In the genomic region with DNA sequence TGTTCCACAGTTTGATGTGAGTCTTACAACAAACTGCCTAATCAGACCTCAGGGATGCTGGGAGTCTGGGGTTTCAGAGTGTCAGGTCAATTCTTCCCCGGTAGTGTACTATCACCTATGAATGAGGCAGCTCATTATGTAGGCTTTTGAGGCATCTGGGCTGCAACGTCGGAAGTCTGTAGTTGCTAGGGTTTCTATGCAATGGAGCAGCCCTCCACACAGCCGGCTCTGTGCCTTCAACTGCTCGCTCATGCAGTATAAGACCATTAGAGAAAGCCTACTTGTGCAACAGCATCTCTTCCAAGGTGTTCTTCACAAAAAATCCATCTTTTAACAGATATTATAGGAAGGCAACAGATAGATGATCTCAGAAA, we compare ENCODE assay signal across 18 mouse cellular contexts.
DNase-seq lines count a peak whose midpoint lies in the region; ATAC-seq lines count a peak whose summit lies in the region.
"Had no signal": no experiment of that assay in that cellular context is flagged by ENCODE, and none has a peak within 500 bp of the region (broad histone marks: within the 10 kb centered on the region; RNA-seq: fewer than 3 reads in every experiment).

No protein-coding gene starts in this region.

- H3K36me3 ChIP-seq in heart, embryonic 12.5 days = no peaks in the 10 kb centered on the region
- H3K36me3 ChIP-seq in hindbrain, embryonic 16.5 days (ENCODE audit: control insufficient read depth, insufficient read depth, low read length) = no peaks in the 10 kb centered on the region
- H3K36me3 ChIP-seq: embryonic facial prominence, embryonic 10.5 days; heart, embryonic 13.5 days had no signal

- 65% methylated on average over 5 of the region's 5 CpGs for WGBS in heart, embryonic 12.5 days
- 11% methylated on average over 5 of the region's 5 CpGs for WGBS in hindbrain, embryonic 16.5 days

- peaks cover 19% of the 10 kb centered on the region for H3K4me1 ChIP-seq in heart, embryonic 12.5 days (replicated peaks)
- H3K4me1 ChIP-seq in hindbrain, embryonic 16.5 days (ENCODE audit: control insufficient read depth, insufficient read depth, low read depth, low read length) = peaks cover 8% of the 10 kb centered on the region
- H3K4me1 ChIP-seq: heart, embryonic 13.5 days had no signal

- ATAC-seq in heart, embryonic 12.5 days (ENCODE audit: insufficient number of reproducible peaks, low FRiP score) = no peak
- 0 out of 2 replicates have a peak, but pooled peaks have one; percentile 50 for ATAC-seq in hindbrain, embryonic 16.5 days
- no peak for ATAC-seq in inflammation-experienced regulatory T-cells, adult 6 months
- ATAC-seq: liver, postnatal 0 days had no signal

- H3K4me3 ChIP-seq in heart, embryonic 12.5 days = no peak overlapping the region
- no peak overlapping the region for H3K4me3 ChIP-seq in hindbrain, embryonic 16.5 days (ENCODE audit: low read length)
- H3K4me3 ChIP-seq: embryonic facial prominence, embryonic 10.5 days; heart, embryonic 13.5 days had no signal

- H3K27me3 ChIP-seq in heart, embryonic 12.5 days (replicated peaks) = no peaks in the 10 kb centered on the region
- H3K27me3 ChIP-seq in hindbrain, embryonic 16.5 days (replicated peaks; ENCODE audit: control insufficient read depth, insufficient read depth, low read length) = no peaks in the 10 kb centered on the region
- H3K27me3 ChIP-seq: heart, embryonic 13.5 days had no signal

- DNase-seq in heart, adult 11 months = peak; percentile 84
- peak; percentile 29 to 43 for DNase-seq in right cerebral cortex, postnatal 10 days (ENCODE audit: low spot score in 2 of 2)
- no peak for DNase-seq in right cerebral cortex, postnatal 14 days
- DNase-seq in cerebellum, adult 11-12 months = no peak
- DNase-seq: adrenal gland, adult 2 months; cerebellum, postnatal 25 days; heart, postnatal 36 days; kidney, adult 11 months; liver; liver, postnatal 0 days; lung, postnatal 14 days had no signal

- H3K27ac ChIP-seq in heart, embryonic 12.5 days (ENCODE audit: poor library complexity, severe bottlenecking) = no peak overlapping the region
- H3K27ac ChIP-seq in hindbrain, embryonic 16.5 days (ENCODE audit: low read depth, low read length) = no peak overlapping the region
- H3K27ac ChIP-seq: embryonic facial prominence, embryonic 10.5 days; heart, embryonic 13.5 days; kidney, postnatal 0 days; stomach, postnatal 0 days had no signal

- H3K9ac ChIP-seq in heart, embryonic 12.5 days = no peak overlapping the region
- H3K9ac ChIP-seq in hindbrain, embryonic 16.5 days (ENCODE audit: low read depth, low read length) = no peak overlapping the region
- H3K9ac ChIP-seq: heart, embryonic 13.5 days; liver, postnatal 0 days had no signal

- H3K9me3 ChIP-seq in heart, embryonic 12.5 days (replicated peaks) = no peaks in the 10 kb centered on the region
- no peaks in the 10 kb centered on the region for H3K9me3 ChIP-seq in hindbrain, embryonic 16.5 days (ENCODE audit: control insufficient read depth, low read length)
- H3K9me3 ChIP-seq: embryonic facial prominence, embryonic 10.5 days; heart, embryonic 13.5 days had no signal

- H3K4me2 ChIP-seq in heart, embryonic 12.5 days = no peak overlapping the region
- H3K4me2 ChIP-seq in hindbrain, embryonic 16.5 days (ENCODE audit: low read length) = no peak overlapping the region
- H3K4me2 ChIP-seq: heart, embryonic 13.5 days had no signal

Comparison
In these comparisons a context has a peak if more than half of its experiments do, and no peak if none do; other contexts are left out.
1. DNase-seq: peak in heart, adult 11 months (single experiment) and right cerebral cortex, postnatal 10 days (2 of 2); none in right cerebral cortex, postnatal 14 days (single experiment) and cerebellum, adult 11-12 months (single experiment).